Mouse (Mus musculus): ENCODE measurements around the gene Adamts14.

DNA sequence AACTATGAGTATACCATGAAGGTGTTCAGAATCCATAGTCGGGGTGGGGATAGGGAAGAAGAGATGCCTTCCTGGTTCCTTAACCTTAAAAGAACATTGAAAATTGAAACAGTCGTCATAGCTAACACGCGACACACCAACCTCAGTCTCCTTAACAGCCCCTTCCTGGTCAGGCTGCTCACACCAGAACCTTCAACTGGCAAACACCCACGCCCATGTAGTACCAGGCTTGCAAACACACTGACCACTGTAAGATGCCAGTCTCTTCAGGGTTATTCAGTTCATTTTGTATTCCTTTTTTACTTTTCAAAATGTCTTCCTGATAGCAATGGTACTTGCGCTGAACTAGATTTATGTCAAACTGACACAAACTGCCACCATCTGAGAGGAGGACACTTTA is 3.8 kb upstream of the Adamts14 start:
- TF ChIP-seq CTCF (IDR thresholded peaks at IDR 0.05; ENCODE audit: borderline replicate concordance, insufficient read depth, low read depth, low read length) (no peak), POLR2A (IDR thresholded peaks at IDR 0.05; ENCODE audit: borderline replicate concordance, insufficient read depth, low read length) (no peak)

Data from cerebellum, adult 2 months (tissue).